Mouse (Mus musculus) C2C12 (cell line): ENCODE measurements around the gene Cat. TPM values are rescaled to one million over a fixed set of nuclear protein-coding genes. Genes with fewer than 3 reads are reported as not detected.

Source experiments
- H3K27me3 ChIP-seq: one replicate; pipeline ENCODE4 v1.6.1; 2011; ENCODE audit not compliant: control insufficient read depth, insufficient read depth, insufficient read length
- H3K36me3 ChIP-seq: one replicate; pipeline ENCODE4 v1.6.1; 2011; ENCODE audit not compliant: control insufficient read depth, insufficient read depth
- H3K4me3 ChIP-seq: one replicate; pipeline ENCODE4 v1.5.1; 2011; ENCODE audit warnings: mild to moderate bottlenecking, control low read depth; ENCODE audit not compliant: poor library complexity, insufficient read depth, severe bottlenecking
- H3K79me2 ChIP-seq: one replicate; pipeline ENCODE4 v1.6.1; 2011; ENCODE audit not compliant: control insufficient read depth, insufficient read depth
- H3K79me3 ChIP-seq: one replicate; pipeline ENCODE4 v1.6.1; 2011; ENCODE audit warnings: low read depth, control low read depth
- H3ac ChIP-seq: one replicate; pipeline ENCODE3; 2011; ENCODE audit warnings: low read depth; ENCODE audit not compliant: control insufficient read depth, insufficient read length
- CEBPB ChIP-seq: IDR thresholded peaks from one replicate; pipeline ENCODE4 v1.6.1; 2011; ENCODE audit warnings: low read depth, mild to moderate bottlenecking, control low read depth, moderate library complexity
- CTCF ChIP-seq: IDR thresholded peaks from one replicate; pipeline ENCODE4 v1.5.1; 2011; ENCODE audit not compliant: control insufficient read depth, insufficient read depth, insufficient read length
- FOSL1 ChIP-seq: IDR thresholded peaks from one replicate; pipeline ENCODE4 v1.8.0; 2011; ENCODE audit warnings: mild to moderate bottlenecking, low read length; ENCODE audit not compliant: poor library complexity, insufficient read depth, severe bottlenecking
- MAX ChIP-seq: IDR thresholded peaks from one replicate; pipeline ENCODE4 v1.6.1; 2011; ENCODE audit warnings: mild to moderate bottlenecking, control low read depth
- MYOD1 ChIP-seq: IDR thresholded peaks from one replicate; pipeline ENCODE4 v1.6.1; 2011; ENCODE audit warnings: low read depth; ENCODE audit not compliant: control insufficient read depth, insufficient read length
- MYOG ChIP-seq: IDR thresholded peaks from one replicate; pipeline ENCODE4 v1.6.1; 2011; ENCODE audit not compliant: control insufficient read depth, insufficient read length; ENCODE audit errors: extremely low read depth
- USF1 ChIP-seq: IDR thresholded peaks from one replicate; pipeline ENCODE4 v1.6.1; 2011; ENCODE audit warnings: low read depth, mild to moderate bottlenecking, control low read depth, moderate library complexity
- polyA plus RNA-seq: library from polyadenylated mRNA; unstranded; fragments of >200 nt; fragmentation: generic; extraction: Trizol; gene quantifications from one replicate; pipeline ENCODE4 v1.2.1, GENCODE M21; 2012; ENCODE audit warnings: missing spikeins

The Cat gene
- polyA plus RNA-seq, 1 experiment = 14.5 TPM

DNA sequence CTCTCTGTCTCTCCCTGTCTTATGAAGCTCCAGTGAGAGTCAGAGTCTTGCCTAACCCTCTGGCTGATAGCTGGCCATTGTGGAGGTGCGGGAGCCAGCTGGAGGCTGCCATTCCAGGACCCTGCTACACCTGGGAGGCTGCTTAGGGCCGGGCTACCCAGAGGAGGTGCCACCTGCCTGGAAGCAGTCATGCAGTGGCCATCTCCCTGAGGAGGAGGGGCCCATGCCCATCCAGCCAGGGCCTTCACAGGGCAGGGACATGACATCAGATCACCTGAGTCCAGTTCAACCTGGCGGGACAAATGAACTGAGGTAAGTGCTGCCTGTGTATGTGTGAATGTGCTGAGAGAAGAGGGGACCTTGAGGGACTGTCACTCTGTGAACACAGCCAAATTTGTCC lies 73.1 kb downstream of the Cat start:
- no peaks in the 10 kb centered on the region for H3K79me2 ChIP-seq
- H3ac ChIP-seq = no peak overlapping the region
- H3K36me3 ChIP-seq = no peaks in the 10 kb centered on the region
- no peak for TF ChIP-seq CEBPB
- no peak for TF ChIP-seq MYOD1
- no peak for TF ChIP-seq USF1
- no peak for TF ChIP-seq FOSL1
- no peak for TF ChIP-seq MYOG
- TF ChIP-seq CTCF = no peak
- no peak for TF ChIP-seq MAX
- no peaks in the 10 kb centered on the region for H3K79me3 ChIP-seq
- peaks cover 15% of the 10 kb centered on the region for H3K27me3 ChIP-seq
- H3K4me3 ChIP-seq = no peak overlapping the region

- Histone ChIP-seq H3ac (no peak within 1 kb of the TSS), H3K4me3 (no peak within 1 kb of the TSS), H3K79me2 (no peaks in the 10 kb centered on the region), H3K79me3 (no peaks in the 10 kb centered on the region), H3K36me3 (no peaks in the 10 kb centered on the region), H3K27me3 (peaks cover 16% of the 10 kb centered on the region)
- no peak for TF ChIP-seq FOSL1
- no peak for TF ChIP-seq USF1
- TF ChIP-seq MYOG = no peak
- peak; percentile 72 for TF ChIP-seq MAX
- no peak for TF ChIP-seq CTCF
- TF ChIP-seq MYOD1 = no peak
These were observed 73.6 kb downstream of the Cat start, which contains the start of gene Elf5 for GRCm38 (mm10) chr2:103411348-103411747. Gene Elf5, plus strand, starts transcription at chr2:103411688.

DNA sequence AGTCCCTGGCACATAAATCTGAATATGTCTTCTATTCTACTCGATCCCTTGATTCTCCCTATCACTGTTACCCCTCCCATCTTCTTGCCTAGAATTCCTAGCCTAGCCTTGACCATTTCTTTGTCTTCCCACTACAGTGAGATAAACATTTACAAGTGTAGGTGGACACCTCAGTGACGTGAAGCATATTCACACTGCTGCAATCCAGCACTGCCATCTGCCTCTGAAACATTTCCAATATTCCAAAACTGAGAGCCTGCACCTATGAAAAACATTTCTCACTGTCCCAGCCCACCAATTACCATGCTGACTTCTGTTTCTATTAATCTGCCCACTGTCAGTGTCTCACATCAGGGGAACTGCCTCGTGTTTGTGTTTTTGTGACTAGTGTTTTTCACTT lies 78.7 kb downstream of the Cat start:
- H3K27me3 ChIP-seq = peaks cover 34% of the 10 kb centered on the region
- no peaks in the 10 kb centered on the region for H3K79me2 ChIP-seq
- no peaks in the 10 kb centered on the region for H3K36me3 ChIP-seq
- H3K4me3 ChIP-seq = no peak overlapping the region
- H3ac ChIP-seq = no peak overlapping the region
- TF ChIP-seq MAX (no peak), USF1 (no peak), MYOG (no peak), CTCF (no peak), CEBPB (no peak), MYOD1 (no peak), FOSL1 (no peak)
- no peaks in the 10 kb centered on the region for H3K79me3 ChIP-seq

Other genes with a start within 250 kb of the Cat start
- gene Ehf, start 181.9 kb downstream of the Cat start, polyA plus RNA-seq = not detected
- gene Elf5, start 73.5 kb downstream of the Cat start, polyA plus RNA-seq = 0.01 TPM
- 4.0 TPM for gene Abtb2, start 81.2 kb upstream of the Cat start, polyA plus RNA-seq